Mouse (Mus musculus) myocyte (in vitro differentiated cells): ENCODE measurements around the gene Pno1.

Source experiments
- CEBPB ChIP-seq: IDR thresholded peaks from 2 replicates; pipeline ENCODE4 v1.6.1; 2011; ENCODE audit warnings: mild to moderate bottlenecking, moderate library complexity; ENCODE audit not compliant: poor library complexity, insufficient read depth, severe bottlenecking
- E2F4 ChIP-seq: IDR thresholded peaks from one replicate; pipeline ENCODE4 v1.6.1; 2011; ENCODE audit warnings: mild to moderate bottlenecking, control low read depth, moderate library complexity; ENCODE audit not compliant: insufficient read depth
- MAX ChIP-seq: IDR thresholded peaks from one replicate; pipeline ENCODE4 v1.6.1; 2011; ENCODE audit warnings: low read depth, mild to moderate bottlenecking, control low read depth
- MYOG ChIP-seq, 3 experiments: IDR thresholded peaks; one replicate each; pipeline ENCODE4 v1.6.1; 2011; ENCODE audit warnings: control low read depth in 2 of 3, low read depth in 2 of 3, mild to moderate bottlenecking in 2 of 3; ENCODE audit not compliant: insufficient read length in 2 of 3, control insufficient read depth in 1 of 3, insufficient read depth in 1 of 3
- POLR2A ChIP-seq: IDR thresholded peaks from one replicate; pipeline ENCODE4 v1.6.1; 2011; ENCODE audit warnings: low read depth, mild to moderate bottlenecking, control low read depth, moderate library complexity; ENCODE audit not compliant: insufficient read length
- POLR2AphosphoS2 ChIP-seq: IDR thresholded peaks from one replicate; pipeline ENCODE4 v1.6.1; 2011; ENCODE audit warnings: low read depth, control low read depth; ENCODE audit not compliant: insufficient read length
- SRF ChIP-seq: IDR thresholded peaks from one replicate; pipeline ENCODE4 v1.6.1; 2011; ENCODE audit warnings: low read depth; ENCODE audit not compliant: control insufficient read depth, insufficient read length
- TCF12 ChIP-seq: IDR thresholded peaks from one replicate; pipeline ENCODE4 v1.6.1; 2011; ENCODE audit warnings: mild to moderate bottlenecking, control low read depth; ENCODE audit not compliant: poor library complexity, insufficient read depth, severe bottlenecking
- TCF3 ChIP-seq: IDR thresholded peaks from one replicate; pipeline ENCODE4 v1.6.1; 2011; ENCODE audit warnings: low read depth, control low read depth; ENCODE audit not compliant: insufficient read length
- USF1 ChIP-seq: IDR thresholded peaks from one replicate; pipeline ENCODE4 v1.6.1; 2011; ENCODE audit warnings: low read depth, mild to moderate bottlenecking, control low read depth, moderate library complexity

GRCm38 (mm10) chr11:17200936-17201335, 10.4 kb downstream of the Pno1 start:
- TF ChIP-seq POLR2A (no peak), MYOG (IDR thresholded peaks at IDR 0.05; ENCODE audit: control insufficient read depth in 1 of 3, insufficient read depth in 1 of 3, insufficient read length in 2 of 3, low read depth in 2 of 3) (no peak), TCF12 (no peak), E2F4 (no peak), POLR2AphosphoS2 (no peak), MAX (no peak), USF1 (no peak), CEBPB (no peak), TCF3 (no peak), SRF (no peak)
